Mouse (Mus musculus) testis, adult 2 months (tissue): ENCODE measurements around the gene Ccm2l. TPM values are rescaled to one million over a fixed set of nuclear protein-coding genes. Genes with fewer than 3 reads are reported as not detected.

Experiments used
- H3K27ac ChIP-seq: fragments of 200-500 bp; 2 replicates; pipeline ENCODE4 v1.5.1; 2012; ENCODE audit warnings: low read depth, low read length; ENCODE audit not compliant: control insufficient read depth, insufficient read depth
- H3K27me3 ChIP-seq: fragments of 200-500 bp; 2 replicates; pipeline ENCODE4 v1.6.1; 2012; ENCODE audit warnings: mild to moderate bottlenecking, low read length, moderate library complexity; ENCODE audit not compliant: control insufficient read depth, insufficient read depth
- H3K36me3 ChIP-seq: fragments of 200-500 bp; 2 replicates; pipeline ENCODE4 v1.6.1; 2012; ENCODE audit warnings: mild to moderate bottlenecking, low read length; ENCODE audit not compliant: control insufficient read depth, insufficient read depth
- H3K4me1 ChIP-seq: fragments of 200-500 bp; 2 replicates; pipeline ENCODE4 v1.6.1; 2012; ENCODE audit warnings: low read length; ENCODE audit not compliant: control insufficient read depth, insufficient read depth
- H3K4me3 ChIP-seq: fragments of 200-500 bp; 2 replicates; pipeline ENCODE4 v1.5.1; 2012; ENCODE audit warnings: low read depth, mild to moderate bottlenecking, low read length, moderate library complexity, mixed read lengths; ENCODE audit not compliant: control insufficient read depth
- CTCF ChIP-seq: fragments of 200-500 bp; IDR thresholded peaks from 2 replicates; pipeline ENCODE4 v1.5.1; 2012; ENCODE audit warnings: low read depth, mild to moderate bottlenecking, inconsistent platforms, low read length, moderate library complexity; ENCODE audit not compliant: control insufficient read depth, insufficient read depth, insufficient replicate concordance
- POLR2A ChIP-seq: fragments of 200-500 bp; IDR thresholded peaks from 2 replicates; pipeline ENCODE4 v1.6.1; 2012; ENCODE audit warnings: low read depth, mild to moderate bottlenecking, inconsistent platforms, low read length, moderate library complexity; ENCODE audit not compliant: control insufficient read depth
- polyA plus RNA-seq: library from polyadenylated mRNA; depleted of rRNA; stranded (reverse); fragments of >200 nt; gene quantifications from 2 replicates; pipeline ENCODE4 v1.2.3, GENCODE M21; 2012

Ccm2l gene
- polyA plus RNA-seq, 1 experiment = 1.4 TPM

DNA sequence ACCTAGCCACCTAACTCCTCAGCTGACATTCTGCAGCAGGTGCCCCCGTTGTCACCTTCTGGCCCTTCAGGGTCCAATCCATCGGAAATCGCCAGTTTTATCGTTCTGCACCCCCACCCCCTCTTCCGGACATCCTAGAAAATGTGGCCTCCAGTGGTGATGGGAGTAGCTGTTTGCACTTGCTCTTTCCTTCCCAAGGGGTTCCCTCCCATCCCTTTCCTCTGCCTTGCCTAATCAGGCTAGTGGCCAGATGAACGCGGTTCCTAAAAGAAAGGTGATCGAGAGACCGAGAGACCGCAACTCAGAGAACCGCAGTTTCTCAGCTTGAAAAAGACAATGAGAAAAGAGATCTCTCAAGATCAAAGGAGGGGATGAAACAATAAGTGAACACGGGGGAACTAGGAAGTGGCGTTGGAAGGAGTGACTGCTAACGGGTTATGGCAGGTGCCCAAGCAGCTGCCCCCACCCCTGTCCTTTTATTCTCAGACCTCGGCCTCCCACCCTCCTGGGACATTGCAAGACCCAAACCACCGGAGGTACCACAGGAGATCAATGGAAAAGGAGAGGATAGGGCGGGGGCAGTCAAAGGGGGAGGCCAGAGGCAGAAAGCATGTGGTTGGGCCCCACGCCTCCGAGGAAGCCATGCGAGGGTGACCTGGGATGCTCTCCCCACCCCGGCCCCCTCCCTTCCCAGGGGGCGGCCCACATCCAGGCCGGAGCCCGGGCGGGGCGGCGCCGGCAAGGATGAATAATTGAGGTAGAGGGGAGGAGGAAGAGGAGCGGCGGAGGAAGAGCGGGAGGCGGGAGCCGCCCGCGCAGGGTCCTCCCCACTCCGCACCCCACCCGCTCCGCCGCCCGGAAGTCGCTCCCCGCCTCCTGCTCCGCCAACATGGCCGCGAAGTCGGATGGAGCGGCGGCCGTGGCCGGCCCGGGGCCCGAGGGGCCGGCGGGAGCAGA lies 34.4 kb upstream of the Ccm2l start, which contains the start of gene Xkr7:
Gene Xkr7, plus strand, starts transcription at position 727 of the 957 bp plus-strand sequence.
- Histone ChIP-seq H3K4me1 (peaks cover 13% of the 10 kb centered on the region), H3K27ac (no peak within 1 kb of the TSS), H3K27me3 (no peaks in the 10 kb centered on the region), H3K4me3 (peak within 1 kb of the TSS; percentile 71), H3K36me3 (no peaks in the 10 kb centered on the region)
- TF ChIP-seq POLR2A (no peak), CTCF (no peak)

DNA sequence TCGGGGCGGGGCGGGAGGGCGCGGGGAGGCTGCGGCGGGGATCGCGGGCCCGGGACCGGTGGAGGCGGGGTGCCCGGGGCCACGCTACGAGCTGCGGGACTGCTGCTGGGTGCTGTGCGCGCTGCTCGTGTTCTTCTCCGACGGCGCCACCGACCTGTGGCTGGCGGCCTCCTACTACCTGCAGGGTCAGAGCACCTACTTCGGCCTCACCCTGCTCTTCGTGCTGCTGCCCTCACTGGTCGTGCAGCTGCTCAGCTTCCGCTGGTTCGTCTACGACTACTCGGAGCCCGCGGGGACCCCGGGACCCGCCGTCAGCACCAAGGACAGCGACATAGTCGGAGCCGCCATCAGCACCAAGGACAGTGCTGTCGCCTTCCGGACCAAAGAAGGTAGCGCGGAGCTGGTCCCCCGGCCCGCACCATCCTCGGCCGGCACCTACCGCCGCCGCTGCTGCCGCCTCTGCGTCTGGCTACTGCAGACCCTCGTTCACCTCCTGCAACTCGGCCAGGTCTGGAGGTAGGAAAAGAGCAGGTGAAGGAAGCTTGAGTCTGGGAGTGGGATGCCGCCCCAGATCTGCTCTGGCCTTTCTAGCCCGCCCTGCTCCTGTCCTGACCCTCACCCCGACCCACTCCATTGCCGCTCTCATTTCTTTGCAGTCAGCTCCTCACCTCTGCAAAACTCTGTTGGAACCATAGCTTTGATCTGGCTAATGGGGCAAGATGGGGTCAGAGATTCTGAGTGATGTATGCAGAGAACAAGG lies 33.5 kb upstream of the Ccm2l start:
- H3K4me3 ChIP-seq = peak overlapping the region; percentile 71
- TF ChIP-seq CTCF (no peak), POLR2A (no peak)
- peaks cover 13% of the 10 kb centered on the region for H3K4me1 ChIP-seq
- H3K27ac ChIP-seq = no peak overlapping the region
- H3K27me3 ChIP-seq = no peaks in the 10 kb centered on the region
- H3K36me3 ChIP-seq = no peaks in the 10 kb centered on the region

DNA sequence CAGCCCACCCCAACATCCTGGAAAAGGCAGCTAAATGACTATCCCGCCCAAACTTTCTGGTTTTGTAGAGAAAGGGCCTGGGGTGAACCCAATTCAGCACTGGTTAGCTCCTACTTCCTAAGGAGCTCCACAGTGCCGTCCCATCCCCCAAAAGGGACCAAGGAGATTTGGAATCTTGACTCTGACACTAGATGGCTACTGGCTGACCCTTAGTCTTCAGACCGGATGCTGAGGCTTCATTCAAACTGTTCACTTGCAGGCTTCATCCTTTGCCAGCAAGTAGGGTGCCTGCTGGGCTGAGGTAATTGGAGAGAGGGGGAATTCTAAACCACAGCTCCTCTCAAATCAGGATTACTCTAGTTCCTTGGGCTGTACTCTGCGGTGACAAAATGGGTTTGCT lies 32.8 kb upstream of the Ccm2l start:
- Histone ChIP-seq H3K4me1 (peaks cover 13% of the 10 kb centered on the region), H3K4me3 (no peak overlapping the region), H3K27ac (no peak overlapping the region), H3K36me3 (no peaks in the 10 kb centered on the region), H3K27me3 (no peaks in the 10 kb centered on the region)
- TF ChIP-seq POLR2A (no peak), CTCF (no peak)

DNA sequence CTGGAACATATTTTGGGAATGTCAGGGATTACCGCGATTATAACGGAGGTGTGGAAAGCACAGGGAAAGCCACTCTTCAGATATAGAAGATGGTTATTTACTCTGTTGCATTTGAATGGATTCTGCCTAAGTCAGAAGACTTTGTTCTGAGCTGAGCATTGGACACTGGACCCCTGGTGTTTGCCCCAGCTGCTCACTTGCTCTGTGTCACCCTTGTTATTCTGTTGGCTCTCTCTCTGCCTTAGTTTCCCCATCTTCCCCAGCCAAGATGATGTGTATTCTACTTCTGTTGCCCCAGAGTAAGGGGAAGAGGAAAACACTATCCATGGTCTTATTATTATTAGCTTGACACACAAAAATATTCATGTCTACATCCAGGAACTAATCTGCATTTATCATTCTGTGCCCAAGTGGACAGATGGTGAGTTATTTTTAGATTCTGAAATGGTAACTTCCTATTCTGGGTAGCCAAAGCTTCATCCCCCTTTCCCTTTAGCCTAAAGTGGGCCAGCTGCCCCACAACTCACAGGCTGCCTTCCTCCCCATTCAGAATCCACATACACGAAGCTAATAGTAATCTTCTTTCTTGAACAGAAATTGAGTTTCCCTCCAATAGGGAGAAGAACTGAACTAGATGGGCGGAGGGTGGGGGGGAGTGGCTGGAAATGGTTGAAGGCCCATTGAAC lies 32.1 kb upstream of the Ccm2l start:
- Histone ChIP-seq H3K36me3 (no peaks in the 10 kb centered on the region), H3K4me3 (no peak overlapping the region), H3K27ac (no peak overlapping the region), H3K4me1 (peaks cover 13% of the 10 kb centered on the region), H3K27me3 (no peaks in the 10 kb centered on the region)
- no peak for TF ChIP-seq CTCF
- TF ChIP-seq POLR2A = no peak

DNA sequence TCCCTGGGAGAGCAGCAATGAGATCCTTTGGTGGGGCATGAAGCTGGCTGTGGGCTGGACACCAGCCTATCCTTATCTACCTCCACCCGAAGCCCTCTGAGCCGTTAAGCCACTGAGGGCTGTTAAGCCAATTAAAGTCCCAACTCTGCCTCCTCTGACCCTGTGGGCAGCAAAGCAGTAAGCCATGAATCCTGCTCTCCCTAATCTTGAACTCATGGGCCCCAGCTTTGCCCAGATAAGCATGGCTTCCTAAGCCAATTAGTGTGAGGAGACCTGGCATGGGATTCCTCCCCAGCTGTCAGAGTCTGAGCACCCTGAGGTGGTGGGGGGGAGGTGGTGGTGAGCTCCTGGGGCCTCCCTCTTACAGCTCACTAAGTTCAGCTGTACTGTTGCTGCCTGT lies 29.1 kb upstream of the Ccm2l start:
- peaks cover 7% of the 10 kb centered on the region for H3K4me1 ChIP-seq
- no peaks in the 10 kb centered on the region for H3K36me3 ChIP-seq
- no peaks in the 10 kb centered on the region for H3K27me3 ChIP-seq
- no peak overlapping the region for H3K4me3 ChIP-seq
- no peak overlapping the region for H3K27ac ChIP-seq
- TF ChIP-seq CTCF (no peak), POLR2A (no peak)

DNA sequence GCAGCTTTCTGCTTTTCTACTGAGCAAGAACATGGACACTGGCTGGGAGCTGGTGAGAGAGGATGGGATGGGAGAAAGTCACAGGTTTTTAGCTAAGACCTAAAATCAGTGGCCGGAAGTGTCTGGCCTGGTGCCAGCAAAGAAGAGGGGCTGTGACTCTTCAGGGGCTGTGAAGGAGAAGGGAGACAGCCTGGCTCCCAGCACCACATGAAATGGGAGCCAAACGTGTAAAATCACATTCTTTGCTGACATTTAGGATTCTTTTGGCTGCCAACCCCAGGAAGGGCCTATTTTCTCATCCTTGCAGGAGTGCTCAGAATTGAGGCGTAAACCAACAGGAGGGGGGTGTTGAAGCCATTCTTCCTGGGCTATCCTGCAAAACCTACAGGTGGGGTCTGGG lies 21.9 kb upstream of the Ccm2l start:
- H3K27ac ChIP-seq = no peak overlapping the region
- H3K36me3 ChIP-seq = no peaks in the 10 kb centered on the region
- no peak overlapping the region for H3K4me3 ChIP-seq
- no peaks in the 10 kb centered on the region for H3K27me3 ChIP-seq
- TF ChIP-seq POLR2A (no peak), CTCF (no peak)
- no peaks in the 10 kb centered on the region; the same call in 1 of the 2 replicates for H3K4me1 ChIP-seq

DNA sequence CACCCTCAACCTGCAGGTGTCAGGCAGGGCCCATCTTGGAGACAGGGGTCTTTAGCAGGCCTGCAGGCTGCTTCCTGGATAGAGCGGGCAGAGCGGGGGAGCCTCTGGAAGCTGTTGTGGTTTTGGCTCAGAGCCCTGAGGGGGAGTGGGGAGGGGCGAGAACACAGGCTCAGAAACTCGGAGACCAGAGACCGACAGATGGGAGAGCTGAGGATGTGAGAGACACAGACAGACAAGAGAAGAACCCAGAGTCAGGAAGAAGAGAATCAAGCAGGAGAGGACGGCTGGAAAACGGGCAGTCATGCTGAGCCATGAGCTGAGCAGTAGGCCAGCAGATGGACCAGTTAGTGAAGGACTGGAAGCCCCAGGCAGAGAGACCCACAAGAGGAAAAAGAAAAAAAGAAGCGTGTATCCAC lies 19.9 kb upstream of the Ccm2l start:
- TF ChIP-seq CTCF = no peak
- no peak for TF ChIP-seq POLR2A
- Histone ChIP-seq H3K27ac (no peak overlapping the region), H3K36me3 (no peaks in the 10 kb centered on the region)

More for the DNA sequence above, 19.9 kb upstream of the Ccm2l start:
- Histone ChIP-seq H3K4me1 (no peaks in the 10 kb centered on the region; the same call in 1 of the 2 replicates), H3K4me3 (no peak overlapping the region), H3K27me3 (no peaks in the 10 kb centered on the region)
